Mouse (Mus musculus): ENCODE data around the gene Cdh22. TPM values are rescaled to one million over a fixed set of nuclear protein-coding genes. Genes with fewer than 3 reads are reported as not detected.
A peak's percentile ranks its signal among the peaks of the same experiment; 100 is the strongest.

Cdh22 gene
- total and polyA plus RNA-seq, 2 experiments from 2014 or later: 19.2 to 47.3 TPM

- no peak overlapping the region for H3K4me3 ChIP-seq (ENCODE audit: low read length)
- H3K9me3 ChIP-seq (ENCODE audit: low read length): no peaks in the 10 kb centered on the region
- H3K27me3 ChIP-seq (ENCODE audit: insufficient read depth, low read length): no peaks in the 10 kb centered on the region
- no peak for DNase-seq (ENCODE audit: low spot score)
- no peaks in the 10 kb centered on the region for H3K36me3 ChIP-seq (ENCODE audit: insufficient read depth, low read length)
- no peak overlapping the region for H3K4me2 ChIP-seq (ENCODE audit: low read depth, low read length)
- WGBS: 62% methylated on average over 18 of the region's 18 CpGs
- no peak overlapping the region for H3K27ac ChIP-seq
- no peak for ATAC-seq
- H3K9ac ChIP-seq (replicated peaks; ENCODE audit: low read length): no peak overlapping the region
- peaks cover 28% of the 10 kb centered on the region for H3K4me1 ChIP-seq (ENCODE audit: insufficient read depth, low read length)
- TF ChIP-seq CTCF (IDR thresholded peaks at IDR 0.05; ENCODE audit: low read depth): no peak
These were observed 27.8 kb upstream of the Cdh22 start for GRCm38 (mm10) chr2:165262274-165262990.

GRCm38 (mm10) chr2:165259859-165260258, 25.2 kb upstream of the Cdh22 start:
- H3K4me3 ChIP-seq (ENCODE audit: low read length): no peak overlapping the region
- ATAC-seq (no peak), DNase-seq (ENCODE audit: low spot score) (no peak)
- TF ChIP-seq CTCF (IDR thresholded peaks at IDR 0.05; ENCODE audit: low read depth): no peak
- H3K9me3 ChIP-seq (ENCODE audit: low read length): no peaks in the 10 kb centered on the region
- 72% methylated on average over 8 of the region's 8 CpGs for WGBS
- H3K9ac ChIP-seq (replicated peaks; ENCODE audit: low read length): no peak overlapping the region
- H3K36me3 ChIP-seq (ENCODE audit: insufficient read depth, low read length): no peaks in the 10 kb centered on the region
- no peak overlapping the region for H3K27ac ChIP-seq
- no peak overlapping the region for H3K4me2 ChIP-seq (ENCODE audit: low read depth, low read length)
- H3K27me3 ChIP-seq (ENCODE audit: insufficient read depth, low read length): no peaks in the 10 kb centered on the region
- peaks cover 26% of the 10 kb centered on the region for H3K4me1 ChIP-seq (ENCODE audit: insufficient read depth, low read length)

GRCm38 (mm10) chr2:165258321-165258720, 23.7 kb upstream of the Cdh22 start:
- WGBS: 55% methylated on average over 6 of the region's 6 CpGs
- no peak overlapping the region for H3K27ac ChIP-seq
- no peak overlapping the region for H3K4me3 ChIP-seq (ENCODE audit: low read length)
- no peaks in the 10 kb centered on the region for H3K9me3 ChIP-seq (ENCODE audit: low read length)
- peaks cover 26% of the 10 kb centered on the region for H3K4me1 ChIP-seq (ENCODE audit: insufficient read depth, low read length)
- no peak overlapping the region for H3K9ac ChIP-seq (replicated peaks; ENCODE audit: low read length)
- no peaks in the 10 kb centered on the region for H3K36me3 ChIP-seq (ENCODE audit: insufficient read depth, low read length)
- no peaks in the 10 kb centered on the region for H3K27me3 ChIP-seq (ENCODE audit: insufficient read depth, low read length)
- TF ChIP-seq CTCF (IDR thresholded peaks at IDR 0.05; ENCODE audit: low read depth): no peak
- H3K4me2 ChIP-seq (ENCODE audit: low read depth, low read length): no peak overlapping the region
- ATAC-seq (no peak), DNase-seq (ENCODE audit: low spot score) (no peak)

GRCm38 (mm10) chr2:165257151-165257834, 22.6 kb upstream of the Cdh22 start:
- Histone ChIP-seq H3K4me3 (ENCODE audit: low read length) (no peak overlapping the region), H3K27me3 (ENCODE audit: insufficient read depth, low read length) (no peaks in the 10 kb centered on the region), H3K4me2 (ENCODE audit: low read depth, low read length) (no peak overlapping the region), H3K27ac (no peak overlapping the region), H3K36me3 (ENCODE audit: insufficient read depth, low read length) (no peaks in the 10 kb centered on the region), H3K4me1 (ENCODE audit: insufficient read depth, low read length) (peaks cover 25% of the 10 kb centered on the region), H3K9ac (replicated peaks; ENCODE audit: low read length) (no peak overlapping the region), H3K9me3 (ENCODE audit: low read length) (no peaks in the 10 kb centered on the region)
- ATAC-seq (no peak), DNase-seq (ENCODE audit: low spot score) (no peak)
- no peak for TF ChIP-seq CTCF (IDR thresholded peaks at IDR 0.05; ENCODE audit: low read depth)
- WGBS: 37% methylated on average over 11 of the region's 11 CpGs

GRCm38 (mm10) chr2:165256213-165256612, 21.6 kb upstream of the Cdh22 start:
- ATAC-seq: no peak
- Histone ChIP-seq H3K27me3 (ENCODE audit: insufficient read depth, low read length) (no peaks in the 10 kb centered on the region), H3K9ac (replicated peaks; ENCODE audit: low read length) (no peak overlapping the region), H3K9me3 (ENCODE audit: low read length) (no peaks in the 10 kb centered on the region), H3K4me3 (ENCODE audit: low read length) (no peak overlapping the region), H3K4me2 (ENCODE audit: low read depth, low read length) (no peak overlapping the region), H3K27ac (no peak overlapping the region), H3K36me3 (ENCODE audit: insufficient read depth, low read length) (no peaks in the 10 kb centered on the region), H3K4me1 (ENCODE audit: insufficient read depth, low read length) (peaks cover 21% of the 10 kb centered on the region)
- DNase-seq (ENCODE audit: low spot score): no peak
- 66% methylated on average over 10 of the region's 10 CpGs for WGBS
- no peak for TF ChIP-seq CTCF (IDR thresholded peaks at IDR 0.05; ENCODE audit: low read depth)

GRCm38 (mm10) chr2:165253867-165254266, 19.2 kb upstream of the Cdh22 start:
- peak; percentile 25; the same call in 1 of the 2 replicates for TF ChIP-seq CTCF (IDR thresholded peaks at IDR 0.05; ENCODE audit: low read depth)
- Histone ChIP-seq H3K9me3 (ENCODE audit: low read length) (no peaks in the 10 kb centered on the region), H3K4me3 (ENCODE audit: low read length) (no peak overlapping the region), H3K27me3 (ENCODE audit: insufficient read depth, low read length) (no peaks in the 10 kb centered on the region), H3K4me1 (ENCODE audit: insufficient read depth, low read length) (peaks cover 21% of the 10 kb centered on the region), H3K4me2 (ENCODE audit: low read depth, low read length) (0 out of 2 replicates have a peak overlapping the region, but pooled peaks have one; percentile 7), H3K36me3 (ENCODE audit: insufficient read depth, low read length) (no peaks in the 10 kb centered on the region), H3K27ac (no peak overlapping the region), H3K9ac (replicated peaks; ENCODE audit: low read length) (0 out of 2 replicates have a peak overlapping the region, but pooled peaks have one; percentile 13)
- no peak for DNase-seq (ENCODE audit: low spot score)
- peak; percentile 72 for ATAC-seq
- 13% methylated on average over 10 of the region's 10 CpGs for WGBS

- H3K36me3 ChIP-seq (ENCODE audit: insufficient read depth, low read length): no peaks in the 10 kb centered on the region
- 76% methylated on average over 8 of the region's 8 CpGs for WGBS
- H3K4me2 ChIP-seq (ENCODE audit: low read depth, low read length): no peak overlapping the region
- ATAC-seq (no peak), DNase-seq (ENCODE audit: low spot score) (no peak)
- no peaks in the 10 kb centered on the region for H3K9me3 ChIP-seq (ENCODE audit: low read length)
- H3K4me1 ChIP-seq (ENCODE audit: insufficient read depth, low read length): peaks cover 20% of the 10 kb centered on the region
- no peak overlapping the region for H3K27ac ChIP-seq
- no peak overlapping the region for H3K4me3 ChIP-seq (ENCODE audit: low read length)
- H3K27me3 ChIP-seq (ENCODE audit: insufficient read depth, low read length): no peaks in the 10 kb centered on the region
- H3K9ac ChIP-seq (replicated peaks; ENCODE audit: low read length): no peak overlapping the region
- no peak for TF ChIP-seq CTCF (IDR thresholded peaks at IDR 0.05; ENCODE audit: low read depth)
These were observed 18.6 kb upstream of the Cdh22 start for GRCm38 (mm10) chr2:165253269-165253668.

All from hindbrain, postnatal 0 days (tissue).